Mouse (Mus musculus) hindbrain, embryonic 10.5 days (tissue): Measurements from ENCODE around the gene Acsl5. TPM values are rescaled to one million over a fixed set of nuclear protein-coding genes. Genes with fewer than 3 reads are reported as not detected.

Experiments
- DNase-seq: peaks from one replicate; pipeline ENCODE4 v3.0.0-alpha.2; 2017; ENCODE audit warnings: low spot score
- H3K27ac ChIP-seq: fragments of 300-500 bp; sonication (generic); 2 replicates; pipeline ENCODE4 v1.5.1; 2016; ENCODE audit warnings: mild to moderate bottlenecking, moderate library complexity
- H3K27me3 ChIP-seq: fragments of 300-500 bp; sonication (generic); 2 replicates; pipeline ENCODE4 v1.6.1; 2016; ENCODE audit warnings: mild to moderate bottlenecking; ENCODE audit not compliant: poor library complexity, insufficient read depth, severe bottlenecking
- H3K36me3 ChIP-seq: fragments of 300-500 bp; sonication (generic); 2 replicates; pipeline ENCODE4 v1.6.1; 2016; ENCODE audit warnings: mild to moderate bottlenecking, moderate library complexity
- H3K4me1 ChIP-seq: fragments of 300-500 bp; sonication (generic); replicated peaks from 2 replicates; pipeline ENCODE4 v1.6.1; 2016; ENCODE audit warnings: mild to moderate bottlenecking
- H3K4me3 ChIP-seq: fragments of 300-500 bp; sonication (generic); 2 replicates; pipeline ENCODE4 v1.5.1; 2016; ENCODE audit warnings: mild to moderate bottlenecking, moderate library complexity
- H3K9me3 ChIP-seq: fragments of 300-500 bp; sonication (generic); 2 replicates; pipeline ENCODE4 v1.6.1; 2016; ENCODE audit warnings: mild to moderate bottlenecking, moderate library complexity
- WGBS: fragments of 180-500 bp; shearing (Covaris S2); methylation state at CpG from one replicate; pipeline ENCODE4 v1.1.7; 2016; 5-methylcytosine and 5-hydroxymethylcytosine counted together
- polyA plus RNA-seq: library from polyadenylated mRNA; unstranded; fragments of >200 nt; fragmentation: Nextera tagmentation; extraction: Ambion mirVana; gene quantifications from 2 replicates; pipeline ENCODE4 v1.2.1, GENCODE M21; 2016

The Acsl5 gene
- polyA plus RNA-seq, 1 experiment from 2014 or later, result 20.5 TPM

DNA sequence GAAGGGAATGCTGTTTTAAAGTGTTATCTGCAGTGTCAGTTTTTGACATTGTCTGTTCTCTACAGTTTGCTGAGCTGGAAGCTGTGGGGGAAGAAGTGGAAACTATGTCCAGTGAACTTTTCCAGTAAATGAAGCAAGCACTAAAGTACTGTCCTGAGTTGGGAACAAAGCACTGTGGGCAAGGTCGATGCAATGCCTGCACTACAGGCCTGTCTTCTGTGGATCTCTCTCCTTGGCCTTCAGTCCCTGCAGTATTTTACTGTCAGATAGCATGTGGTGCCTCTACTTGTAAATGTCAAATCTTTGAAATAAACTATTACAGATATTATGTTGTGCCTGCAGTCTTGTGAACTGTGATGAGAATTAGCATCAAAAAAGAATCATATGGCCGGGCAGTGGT is 44.6 kb downstream of the Acsl5 start:
- H3K4me1 ChIP-seq, result no peaks in the 10 kb centered on the region
- H3K9me3 ChIP-seq, result no peaks in the 10 kb centered on the region
- no peak overlapping the region for H3K4me3 ChIP-seq
- H3K27me3 ChIP-seq, result no peaks in the 10 kb centered on the region
- WGBS, result 95% methylated on average over 2 of the region's 2 CpGs
- peaks cover 68% of the 10 kb centered on the region for H3K36me3 ChIP-seq
- H3K27ac ChIP-seq, result no peak overlapping the region
- DNase-seq, result no peak

DNA sequence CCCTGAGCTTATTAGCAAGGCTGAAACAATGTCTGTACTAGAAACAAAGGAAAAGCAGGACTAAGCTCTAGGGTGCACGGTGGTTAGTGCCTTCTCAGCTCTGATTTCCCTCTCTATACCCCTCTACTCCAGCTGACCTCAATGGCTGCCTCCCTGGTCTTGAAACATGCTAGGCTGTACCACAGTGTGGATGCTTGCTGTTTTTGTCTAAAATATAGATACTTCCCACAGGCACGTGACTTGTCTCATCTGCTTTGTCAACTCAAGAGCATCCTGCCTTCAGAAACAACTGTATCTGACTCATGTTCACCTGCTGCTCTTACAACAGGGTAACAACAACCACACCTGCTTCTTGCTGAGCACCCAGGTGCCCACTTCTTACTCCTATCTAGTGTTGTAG is 45.8 kb downstream of the Acsl5 start:
- Histone ChIP-seq H3K9me3 (no peaks in the 10 kb centered on the region), H3K27ac (no peak overlapping the region), H3K36me3 (peaks cover 79% of the 10 kb centered on the region), H3K27me3 (no peaks in the 10 kb centered on the region), H3K4me1 (no peaks in the 10 kb centered on the region), H3K4me3 (no peak overlapping the region)
- WGBS, result 92% methylated on average over 2 of the region's 2 CpGs
- no peak for DNase-seq

DNA sequence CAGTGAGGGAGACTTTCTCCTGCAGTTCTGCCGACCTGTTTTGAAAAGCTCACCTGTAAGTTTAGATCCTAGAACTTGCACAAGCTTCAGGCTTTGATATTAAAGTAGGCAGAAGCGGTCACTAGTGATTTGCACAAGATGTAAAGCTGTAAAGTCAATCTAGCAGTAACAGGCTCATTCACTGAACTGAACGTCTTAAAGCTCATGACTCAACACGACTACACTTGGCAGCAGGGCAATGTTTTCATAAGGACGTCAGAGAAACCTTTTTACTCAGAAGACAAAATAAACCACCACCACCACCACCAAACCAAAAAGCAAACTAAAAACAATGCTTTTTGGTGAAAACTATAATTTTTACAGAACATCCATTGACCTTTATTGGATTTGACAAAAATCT is 46.2 kb downstream of the Acsl5 start:
- Histone ChIP-seq H3K9me3 (no peaks in the 10 kb centered on the region), H3K36me3 (peaks cover 84% of the 10 kb centered on the region), H3K27ac (no peak overlapping the region), H3K27me3 (no peaks in the 10 kb centered on the region), H3K4me3 (no peak overlapping the region), H3K4me1 (no peaks in the 10 kb centered on the region)
- WGBS, result 87% methylated on average over 5 of the region's 5 CpGs
- no peak for DNase-seq

DNA sequence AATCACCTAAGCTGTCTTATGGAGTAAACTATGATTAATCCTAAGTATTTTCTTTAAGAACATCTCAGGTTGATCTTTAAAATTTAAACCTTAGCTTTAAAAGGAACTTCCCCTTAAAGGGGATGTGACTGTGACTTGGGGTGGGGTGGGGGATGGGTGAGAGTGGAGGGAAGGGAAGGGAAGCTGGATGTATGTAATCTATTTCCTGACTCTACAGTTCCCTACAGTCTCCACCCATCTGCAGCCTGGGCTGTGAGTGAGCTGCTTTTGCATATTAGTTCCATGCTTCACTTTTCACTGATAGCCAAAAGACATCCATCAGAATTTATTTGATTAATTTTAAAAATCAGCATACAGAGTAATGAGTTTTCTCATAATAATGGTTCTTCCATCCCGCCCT is 47.6 kb downstream of the Acsl5 start:
- Histone ChIP-seq H3K27ac (no peak overlapping the region), H3K4me3 (no peak overlapping the region), H3K27me3 (no peaks in the 10 kb centered on the region), H3K36me3 (peaks cover 98% of the 10 kb centered on the region), H3K9me3 (no peaks in the 10 kb centered on the region), H3K4me1 (no peaks in the 10 kb centered on the region)
- no peak for DNase-seq
- WGBS, result 91% methylated on average over 1 of the region's 1 CpGs

DNA sequence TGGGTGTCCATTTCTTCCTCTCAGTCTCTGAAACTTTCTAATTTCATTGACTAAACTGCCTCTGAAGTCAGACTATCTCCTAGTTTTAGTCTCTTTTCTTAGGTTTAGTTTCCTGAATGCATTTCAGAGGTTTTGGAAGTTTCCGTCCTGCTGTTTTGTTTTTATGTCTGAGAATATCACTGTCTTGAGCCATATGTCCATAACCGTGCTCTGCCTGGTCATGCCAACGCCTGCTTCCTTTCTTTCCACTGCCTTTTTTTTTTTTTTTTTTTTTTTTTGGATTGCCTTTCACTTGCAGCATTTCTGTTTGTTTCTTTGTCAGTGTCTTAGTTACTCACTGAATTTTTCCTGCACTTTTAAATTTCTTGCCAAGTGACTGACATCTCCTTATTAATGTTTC is 48.8 kb downstream of the Acsl5 start:
- no peak for DNase-seq
- H3K9me3 ChIP-seq, result no peaks in the 10 kb centered on the region
- H3K36me3 ChIP-seq, result peaks cover 95% of the 10 kb centered on the region
- no peaks in the 10 kb centered on the region for H3K4me1 ChIP-seq
- 90% methylated on average over 3 of the region's 3 CpGs for WGBS
- no peak overlapping the region for H3K4me3 ChIP-seq
- H3K27ac ChIP-seq, result no peak overlapping the region
- no peaks in the 10 kb centered on the region for H3K27me3 ChIP-seq

DNA sequence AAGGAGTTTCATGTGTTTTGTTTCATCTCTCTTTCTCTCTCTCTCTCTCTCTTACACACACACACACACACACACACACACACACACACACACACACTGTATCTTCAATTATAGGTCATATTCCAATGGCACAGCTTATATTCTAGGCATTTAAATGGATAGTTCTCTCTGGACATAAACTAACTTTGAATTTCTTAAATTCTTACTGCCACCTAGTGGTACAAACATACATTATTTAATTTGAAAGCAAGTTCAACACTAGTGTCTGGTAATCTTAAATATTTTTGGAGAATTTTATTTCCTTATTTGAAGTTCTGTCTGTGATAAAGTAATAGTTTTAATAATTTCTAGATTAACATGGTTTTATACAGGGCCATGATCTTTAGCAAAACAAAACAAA is 53.3 kb downstream of the Acsl5 start:
- H3K27ac ChIP-seq, result no peak overlapping the region
- no peaks in the 10 kb centered on the region for H3K27me3 ChIP-seq
- DNase-seq, result no peak
- no peaks in the 10 kb centered on the region for H3K4me1 ChIP-seq
- H3K4me3 ChIP-seq, result no peak overlapping the region
- H3K9me3 ChIP-seq, result no peaks in the 10 kb centered on the region
- H3K36me3 ChIP-seq, result peaks cover 90% of the 10 kb centered on the region

DNA sequence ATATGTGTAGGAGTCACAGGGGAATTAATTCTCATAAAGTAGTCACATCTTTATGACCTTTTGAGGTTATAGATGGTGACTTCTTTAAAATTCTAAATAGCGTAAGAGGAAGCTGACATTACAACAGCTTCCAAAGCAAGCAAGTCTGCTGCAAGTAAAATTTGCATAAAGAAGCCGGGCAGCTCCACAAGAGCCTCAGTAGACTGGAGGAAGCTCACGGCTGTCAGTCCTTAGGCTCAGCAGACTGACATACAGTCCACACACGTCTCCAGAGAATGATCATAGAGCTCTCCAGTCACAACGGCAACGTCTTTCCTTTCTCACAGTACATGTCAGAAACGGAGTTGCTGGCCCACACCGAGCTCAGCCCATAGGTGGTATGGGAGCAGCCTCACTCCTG is 60.1 kb downstream of the Acsl5 start:
- H3K36me3 ChIP-seq, result peaks cover 63% of the 10 kb centered on the region
- H3K4me1 ChIP-seq, result peaks cover 29% of the 10 kb centered on the region
- 89% methylated on average over 8 of the region's 8 CpGs for WGBS

DNA sequence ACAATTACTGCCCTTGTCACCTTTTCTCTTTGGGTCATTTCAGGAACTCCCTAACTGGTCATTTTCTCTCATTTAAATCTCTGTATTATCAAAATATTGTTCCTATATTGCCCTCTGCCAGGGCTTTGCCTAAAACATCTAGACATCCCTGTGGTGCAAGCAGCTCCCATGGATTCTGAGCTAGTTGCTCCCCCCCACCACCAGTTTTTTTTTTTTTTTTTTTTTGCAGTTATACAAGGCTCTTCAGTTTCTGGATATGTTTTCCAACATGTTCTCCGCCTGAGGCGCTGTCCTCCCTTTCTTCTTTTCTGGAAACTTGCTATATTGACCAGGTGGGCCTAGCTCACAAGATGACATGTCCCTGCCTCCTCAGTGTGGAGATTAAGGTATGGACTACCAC is 61.9 kb downstream of the Acsl5 start:
- Histone ChIP-seq H3K36me3 (peaks cover 46% of the 10 kb centered on the region), H3K4me3 (no peak overlapping the region), H3K27me3 (no peaks in the 10 kb centered on the region), H3K9me3 (no peaks in the 10 kb centered on the region), H3K4me1 (peaks cover 39% of the 10 kb centered on the region), H3K27ac (no peak overlapping the region)
- 97% methylated on average over 2 of the region's 2 CpGs for WGBS
- DNase-seq, result no peak

More for the DNA sequence above, 60.1 kb downstream of the Acsl5 start:
- no peak for DNase-seq
- Histone ChIP-seq H3K9me3 (no peaks in the 10 kb centered on the region), H3K27me3 (no peaks in the 10 kb centered on the region), H3K4me3 (no peak overlapping the region), H3K27ac (no peak overlapping the region)

DNA sequence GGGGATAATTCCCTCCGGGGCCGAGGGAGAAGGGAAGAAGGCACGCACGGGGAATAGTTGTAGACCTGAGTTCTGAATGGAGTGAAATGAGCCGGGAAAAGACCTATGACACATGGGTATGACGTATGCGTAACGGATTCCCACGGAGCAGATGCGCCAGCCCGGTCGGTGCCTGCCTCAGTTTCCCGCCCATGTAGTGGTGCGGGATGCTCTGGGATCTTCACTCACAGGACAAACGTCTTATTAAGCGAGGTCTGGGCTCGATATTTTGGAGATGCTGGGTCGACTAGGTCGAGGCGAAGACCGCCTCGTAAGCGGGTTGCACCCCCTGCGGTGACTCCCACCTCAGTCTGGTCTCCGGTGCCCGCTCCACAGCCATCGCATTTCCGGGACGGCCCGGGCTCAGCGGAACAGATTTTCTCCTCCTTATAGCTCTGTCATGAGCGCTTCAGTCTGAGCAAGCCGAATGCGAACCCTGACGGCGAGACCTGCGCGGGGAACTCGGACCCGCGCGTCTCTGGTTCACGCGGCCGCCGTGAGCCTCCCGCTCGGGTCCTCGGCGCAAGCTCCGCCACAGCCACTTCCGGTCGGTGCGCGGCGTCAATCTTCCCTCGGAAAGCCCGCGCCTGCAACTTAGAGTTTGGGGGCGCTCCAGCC is 63.8 kb downstream of the Acsl5 start, which contains the start of gene Zdhhc6:
Gene Zdhhc6 (minus strand): TSS at position 581 of the 657 bp plus-strand sequence.
- Histone ChIP-seq H3K27ac (peak within 1 kb of the TSS; percentile 94), H3K27me3 (no peaks in the 10 kb centered on the region), H3K4me1 (peaks cover 39% of the 10 kb centered on the region), H3K4me3 (peak within 1 kb of the TSS; percentile 85), H3K9me3 (no peaks in the 10 kb centered on the region), H3K36me3 (peaks cover 27% of the 10 kb centered on the region)
- under 1% methylated on average over 60 of the region's 60 CpGs for WGBS
- DNase-seq, result peak; percentile 84

DNA sequence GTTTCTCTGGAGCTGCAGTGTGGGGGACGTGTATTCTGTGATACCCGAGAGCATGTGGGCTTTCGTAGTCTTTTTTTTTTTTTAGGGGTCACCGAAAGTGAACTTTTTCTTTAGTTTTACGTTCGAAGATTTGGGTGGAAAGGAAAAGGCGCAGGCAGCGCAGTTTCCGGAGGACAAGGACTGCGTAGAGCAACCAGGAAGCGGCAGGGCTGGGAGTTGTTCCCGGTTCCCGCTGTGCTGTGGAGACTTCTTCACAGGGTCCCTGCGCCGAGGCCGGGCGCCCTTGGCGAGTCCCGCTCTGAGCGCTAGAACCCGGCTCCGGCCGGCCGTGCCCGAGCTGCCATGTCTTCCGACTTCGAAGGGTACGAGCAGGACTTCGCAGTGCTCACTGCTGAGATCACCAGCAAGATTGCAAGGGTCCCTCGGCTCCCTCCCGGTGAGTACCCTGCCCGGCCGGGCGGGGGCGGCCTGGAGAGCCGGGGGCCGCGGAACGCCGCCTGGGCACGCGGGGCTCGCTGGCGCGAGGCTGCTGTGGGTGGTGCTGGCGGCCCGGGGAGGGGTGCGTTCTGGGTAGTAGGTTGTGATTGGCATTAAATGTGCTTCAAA is 64.5 kb downstream of the Acsl5 start, which contains the start of gene Vti1a:
Gene Vti1a (plus strand): TSS at position 187 of the 606 bp plus-strand sequence.
- under 1% methylated on average over 48 of the region's 48 CpGs for WGBS
- Histone ChIP-seq H3K4me3 (peak within 1 kb of the TSS; percentile 85), H3K4me1 (peaks cover 39% of the 10 kb centered on the region), H3K27ac (peak within 1 kb of the TSS; percentile 94), H3K27me3 (no peaks in the 10 kb centered on the region), H3K9me3 (no peaks in the 10 kb centered on the region), H3K36me3 (peaks cover 21% of the 10 kb centered on the region)
- peak; percentile 88 for DNase-seq

DNA sequence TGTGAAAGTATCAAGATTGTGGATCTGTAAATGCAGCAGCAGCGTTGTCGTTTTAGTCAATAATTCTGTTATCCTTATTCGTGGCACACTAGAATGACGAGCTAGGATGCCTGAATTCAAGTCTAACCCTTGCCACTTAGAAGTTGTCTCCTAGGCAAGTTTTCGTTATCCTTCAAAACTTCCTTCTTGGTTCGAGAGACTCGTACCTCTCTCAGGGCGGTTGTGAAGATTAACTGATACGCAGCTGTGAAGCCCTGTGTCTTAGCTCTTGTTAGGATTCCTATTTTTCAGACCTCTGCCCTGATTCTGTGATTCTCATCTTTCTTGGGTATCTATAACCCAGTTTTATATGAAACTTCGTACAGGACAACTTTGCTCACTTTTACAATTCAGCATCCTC is 65.2 kb downstream of the Acsl5 start:
- no peak overlapping the region for H3K27ac ChIP-seq
- H3K27me3 ChIP-seq, result no peaks in the 10 kb centered on the region
- no peak for DNase-seq
- H3K4me3 ChIP-seq, result peak overlapping the region; percentile 85
- H3K4me1 ChIP-seq, result peaks cover 39% of the 10 kb centered on the region
- H3K9me3 ChIP-seq, result no peaks in the 10 kb centered on the region
- WGBS, result 66% methylated on average over 10 of the region's 10 CpGs
- peaks cover 14% of the 10 kb centered on the region for H3K36me3 ChIP-seq

DNA sequence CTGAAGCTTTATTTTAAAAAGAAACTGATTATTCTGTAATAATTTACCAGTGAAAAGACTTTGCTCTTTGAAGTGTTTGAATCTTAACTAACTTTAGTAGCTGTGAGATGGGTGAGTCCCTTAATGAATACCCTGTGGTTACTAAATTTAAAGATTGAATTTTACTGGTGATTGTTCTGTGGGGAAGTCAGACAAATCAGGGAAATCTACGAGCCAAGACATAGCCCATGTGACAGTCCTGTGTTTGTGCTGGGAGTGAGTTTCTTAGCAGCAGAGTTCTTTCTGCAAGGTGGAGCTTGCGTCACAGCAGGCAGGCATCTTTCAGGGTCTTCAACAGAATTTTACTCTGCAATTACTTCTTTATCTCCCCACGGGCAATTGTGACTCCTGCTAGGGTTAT is 67.3 kb downstream of the Acsl5 start:
- H3K4me1 ChIP-seq, result peaks cover 29% of the 10 kb centered on the region
- no peak for DNase-seq
- H3K36me3 ChIP-seq, result peaks cover 20% of the 10 kb centered on the region
- H3K9me3 ChIP-seq, result no peaks in the 10 kb centered on the region
- no peak overlapping the region for H3K27ac ChIP-seq
- 84% methylated on average over 3 of the region's 3 CpGs for WGBS
- no peaks in the 10 kb centered on the region for H3K27me3 ChIP-seq
- H3K4me3 ChIP-seq, result no peak overlapping the region

DNA sequence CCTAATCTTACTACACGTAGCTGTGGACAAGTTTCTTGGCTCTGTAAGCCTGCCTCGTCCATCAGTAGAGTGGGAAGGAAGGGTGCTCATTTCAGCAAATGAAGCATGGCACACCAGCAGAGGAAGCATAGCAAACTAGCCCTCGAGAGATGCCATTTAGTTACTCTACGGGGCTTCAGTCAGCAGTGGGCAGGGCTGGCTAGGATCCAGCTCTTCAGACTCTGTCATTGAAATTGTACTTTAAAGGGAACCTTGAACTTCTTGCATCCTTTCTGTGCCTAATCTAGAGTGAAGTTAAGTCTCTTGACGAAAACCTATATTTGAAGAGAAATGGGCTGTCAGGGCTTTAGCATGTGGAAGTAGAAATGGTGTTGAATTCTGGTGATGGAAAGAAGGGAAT is 67.8 kb downstream of the Acsl5 start:
- H3K27ac ChIP-seq, result no peak overlapping the region
- no peaks in the 10 kb centered on the region for H3K9me3 ChIP-seq
- H3K27me3 ChIP-seq, result no peaks in the 10 kb centered on the region
- DNase-seq, result no peak
- peaks cover 26% of the 10 kb centered on the region for H3K4me1 ChIP-seq
- H3K4me3 ChIP-seq, result no peak overlapping the region
- peaks cover 21% of the 10 kb centered on the region for H3K36me3 ChIP-seq
- WGBS, result 84% methylated on average over 5 of the region's 5 CpGs
